Mouse (Mus musculus) stomach, embryonic 15.5 days (tissue): ENCODE measurements around the gene Gm21188. TPM values are rescaled to one million over a fixed set of nuclear protein-coding genes. Genes with fewer than 3 reads are reported as not detected.
"Not testable (repeated sequence)": the region's sequence is repeated elsewhere in the genome, so short reads cannot be mapped to it uniquely, and the experiment has no call there.

ENCODE experiments used
- ATAC-seq: fragments of 200-750 bp; cut with Nextera tagmentation; 2 replicates; pipeline ENCODE4 v1.8.0; 2017; ENCODE audit warnings: low read depth, moderate number of reproducible peaks, moderate TSS enrichment; ENCODE audit not compliant: insufficient read depth, low FRiP score
- H3K27ac ChIP-seq: fragments of 300-500 bp; sonication (generic); 2 replicates; pipeline ENCODE4 v1.5.1; 2015; ENCODE audit warnings: mild to moderate bottlenecking, inconsistent platforms
- H3K27me3 ChIP-seq: fragments of 300-500 bp; sonication (generic); replicated peaks from 2 replicates; pipeline ENCODE4 v1.6.1; 2015; ENCODE audit warnings: inconsistent platforms
- H3K36me3 ChIP-seq: fragments of 300-500 bp; sonication (generic); 2 replicates; pipeline ENCODE4 v1.6.1; 2015; ENCODE audit warnings: inconsistent platforms
- H3K4me1 ChIP-seq: fragments of 300-500 bp; sonication (generic); 2 replicates; pipeline ENCODE4 v1.6.1; 2015; ENCODE audit warnings: inconsistent platforms
- H3K4me2 ChIP-seq: fragments of 300-500 bp; sonication (generic); 2 replicates; pipeline ENCODE4 v1.6.1; 2015; ENCODE audit warnings: mild to moderate bottlenecking, inconsistent platforms
- H3K4me3 ChIP-seq: fragments of 300-500 bp; sonication (generic); replicated peaks from 2 replicates; pipeline ENCODE4 v1.5.1; 2015; ENCODE audit warnings: inconsistent platforms
- H3K9ac ChIP-seq: fragments of 300-500 bp; sonication (generic); 2 replicates; pipeline ENCODE4 v1.6.1; 2015; ENCODE audit warnings: inconsistent platforms
- H3K9me3 ChIP-seq: fragments of 300-500 bp; sonication (generic); 2 replicates; pipeline ENCODE4 v1.6.1; 2016; ENCODE audit warnings: inconsistent platforms
- WGBS: fragments of 180-500 bp; shearing (Covaris S2); methylation state at CpG from one replicate; pipeline ENCODE4 v1.1.7; 2015; 5-methylcytosine and 5-hydroxymethylcytosine counted together
- polyA plus RNA-seq: library from polyadenylated mRNA; unstranded; fragments of >200 nt; fragmentation: Nextera tagmentation; extraction: Ambion mirVana; gene quantifications from 2 replicates; pipeline ENCODE4 v1.2.1, GENCODE M21; 2015

Gm21188 gene
- polyA plus RNA-seq = 0.18 TPM in 1 of 2 replicates, not detected in the other

DNA sequence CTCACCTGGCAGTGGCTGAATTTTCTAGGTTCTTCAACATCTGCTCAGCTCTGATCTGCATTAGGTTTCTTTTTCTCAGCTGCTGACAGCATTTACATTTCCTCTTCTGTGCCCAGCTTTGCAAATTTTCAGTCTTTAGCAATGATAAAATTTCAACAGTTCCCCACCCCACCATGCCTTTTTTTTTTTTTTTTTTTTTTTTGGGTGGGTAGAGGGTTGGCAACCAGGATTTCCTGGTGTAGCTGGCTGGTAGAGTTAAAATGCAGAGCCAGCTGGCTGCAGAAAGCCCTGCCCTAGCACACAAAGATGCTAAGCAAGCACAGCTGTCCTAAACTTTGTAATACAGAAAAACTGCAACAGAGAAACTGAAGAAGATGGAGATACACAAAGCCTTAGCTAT is at the start of gene Gm21188:
TSS of gene Gm21188 (minus strand) at position 110 of the 400 bp plus-strand sequence.
- not testable (repeated sequence) for H3K27me3 ChIP-seq, H3K4me1 ChIP-seq, ATAC-seq

DNA sequence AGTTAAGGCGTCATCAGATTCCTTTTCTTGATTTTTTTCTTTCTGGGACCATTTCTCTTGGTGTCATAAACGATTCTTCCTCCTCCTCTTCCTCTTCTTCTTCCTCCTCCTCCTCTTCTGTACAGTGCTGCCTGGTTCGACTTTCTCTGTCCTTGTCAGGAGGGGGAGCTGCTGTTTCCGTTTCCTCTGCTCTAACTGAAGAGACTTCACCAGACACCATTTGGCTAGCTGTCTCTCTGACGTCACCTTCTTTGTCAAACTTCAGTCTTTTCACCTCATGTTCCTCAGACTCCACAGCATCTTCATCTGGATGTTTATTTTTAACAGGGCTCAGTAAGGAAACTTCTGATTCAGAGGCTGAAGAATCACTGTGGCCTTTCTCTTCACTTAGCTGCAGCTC is 47.3 kb upstream of the Gm21188 start:
- H3K4me2 ChIP-seq, H3K9ac ChIP-seq, ATAC-seq, H3K9me3 ChIP-seq, H3K4me3 ChIP-seq, H3K27me3 ChIP-seq, H3K4me1 ChIP-seq, H3K36me3 ChIP-seq, H3K27ac ChIP-seq: not testable (repeated sequence)
- WGBS = no CpG with 5 or more reads among the region's 5 CpGs

More for the DNA sequence above, at the start of gene Gm21188:
- not testable (repeated sequence) for H3K4me2 ChIP-seq, H3K9me3 ChIP-seq, H3K9ac ChIP-seq, H3K27ac ChIP-seq, H3K36me3 ChIP-seq, H3K4me3 ChIP-seq

DNA sequence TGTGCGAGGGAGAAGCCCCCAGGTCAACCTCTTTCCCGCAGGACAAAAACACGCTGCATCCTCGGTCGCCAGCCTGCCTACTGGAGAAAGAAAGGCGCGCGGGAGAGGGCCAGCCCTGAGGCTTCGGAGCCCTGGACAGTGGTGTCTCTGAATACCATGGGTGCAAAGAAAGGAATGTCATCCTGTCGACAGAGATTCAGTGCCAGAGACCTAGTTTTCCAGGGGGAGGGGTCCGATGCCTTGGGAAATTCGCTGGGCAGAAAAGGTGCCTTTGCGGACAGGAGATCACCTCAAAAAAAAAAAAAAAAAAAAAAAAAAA is 44.9 kb upstream of the Gm21188 start:
- 0 out of 2 replicates have a peak, but pooled peaks have one; percentile 31 for ATAC-seq
- H3K9ac ChIP-seq = not testable (repeated sequence)
- whole genome bisulfite sequencing = under 1% methylated on average over 7 of the region's 13 CpGs

GRCm38 (mm10) chr13:120096241-120096937 is 44.4 kb upstream of the Gm21188 start:
- not testable (repeated sequence) for H3K4me1 ChIP-seq, H3K36me3 ChIP-seq, H3K9ac ChIP-seq, H3K9me3 ChIP-seq, H3K27ac ChIP-seq, H3K27me3 ChIP-seq
- WGBS = under 1% methylated on average over 26 of the region's 38 CpGs
- Histone ChIP-seq H3K4me2 (peak overlapping the region; percentile 47), H3K4me3 (peak overlapping the region; percentile 21; the same call in 1 of the 2 replicates)
- peak; percentile 71; the same call in 1 of the 2 replicates for ATAC-seq

More for the DNA sequence above, 44.9 kb upstream of the Gm21188 start:
- peak overlapping the region; percentile 30; the same call in 1 of the 2 replicates for H3K4me2 ChIP-seq
- H3K27me3 ChIP-seq, H3K27ac ChIP-seq, H3K4me1 ChIP-seq, H3K9me3 ChIP-seq, H3K36me3 ChIP-seq, H3K4me3 ChIP-seq: not testable (repeated sequence)

DNA sequence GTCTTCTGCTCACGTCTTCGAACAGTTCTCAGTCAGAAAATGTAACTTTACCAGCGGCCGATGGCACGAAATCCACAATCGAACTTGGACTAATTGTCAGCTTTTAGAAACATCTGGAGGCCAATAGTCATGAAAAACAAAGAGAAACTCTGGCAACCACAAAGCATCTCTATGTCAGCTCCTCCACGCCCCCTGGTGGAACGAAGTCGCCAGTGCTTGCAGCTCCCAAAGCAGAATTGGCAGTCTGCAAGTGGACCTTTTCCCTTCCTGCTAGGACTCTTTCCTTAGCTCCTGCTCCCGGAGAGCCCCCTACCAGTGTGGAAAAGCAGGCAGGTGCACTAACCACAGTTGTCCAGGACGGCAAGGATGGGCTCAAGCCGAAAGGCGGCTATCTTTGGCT is 41.0 kb upstream of the Gm21188 start:
- H3K4me2 ChIP-seq, H3K4me3 ChIP-seq, H3K36me3 ChIP-seq, H3K9ac ChIP-seq, H3K27me3 ChIP-seq, H3K9me3 ChIP-seq, ATAC-seq, H3K27ac ChIP-seq, H3K4me1 ChIP-seq: not testable (repeated sequence)
- WGBS = no CpG with 5 or more reads among the region's 13 CpGs

DNA sequence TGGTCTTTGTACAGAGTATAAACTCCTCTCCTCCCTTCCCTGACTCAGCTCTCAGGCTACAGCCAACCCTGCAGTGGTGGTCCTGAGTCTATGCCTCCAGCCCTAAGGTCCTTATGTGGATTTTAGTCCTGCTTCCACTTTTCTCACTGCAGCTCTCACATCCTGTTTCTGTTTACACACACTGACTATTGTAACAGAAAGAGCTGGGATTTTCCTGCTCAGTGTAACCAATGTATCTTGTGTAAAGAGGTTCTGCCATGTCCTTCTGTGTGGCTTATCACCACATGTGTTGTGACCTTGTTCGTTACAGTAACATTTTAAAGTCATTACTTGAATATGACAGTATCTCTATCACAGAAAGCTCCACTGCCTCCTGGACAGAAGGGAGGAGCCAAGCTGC is 27.6 kb upstream of the Gm21188 start:
- H3K4me2 ChIP-seq, ATAC-seq, H3K9me3 ChIP-seq, H3K4me1 ChIP-seq, H3K36me3 ChIP-seq, H3K27ac ChIP-seq, H3K27me3 ChIP-seq, H3K9ac ChIP-seq, H3K4me3 ChIP-seq: not testable (repeated sequence)
- no CpG with 5 or more reads among the region's 1 CpGs for WGBS

DNA sequence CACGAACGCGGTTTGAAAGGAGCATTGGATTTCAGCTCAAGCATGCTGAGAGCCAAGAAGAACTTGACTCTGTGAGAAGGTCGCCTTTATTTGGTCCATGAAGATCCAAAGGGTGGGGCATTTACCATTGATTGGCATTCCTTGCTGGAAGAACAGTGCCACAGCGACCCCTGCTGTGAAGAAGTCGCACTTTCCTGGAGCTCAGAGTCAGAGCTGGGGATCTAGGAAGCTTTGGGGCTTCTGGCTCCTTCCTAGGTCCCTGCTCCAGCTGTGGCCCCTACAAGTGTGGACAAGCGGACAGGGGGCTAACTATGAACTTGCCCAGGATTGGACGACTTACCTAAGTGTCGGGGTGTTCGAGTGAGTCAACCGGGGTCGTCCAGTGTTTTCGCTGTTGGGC is 18.9 kb upstream of the Gm21188 start:
- H3K27ac ChIP-seq, H3K4me2 ChIP-seq, H3K9me3 ChIP-seq, ATAC-seq, H3K27me3 ChIP-seq, H3K4me3 ChIP-seq, H3K9ac ChIP-seq, H3K36me3 ChIP-seq, H3K4me1 ChIP-seq: not testable (repeated sequence)
- WGBS = no CpG with 5 or more reads among the region's 13 CpGs

DNA sequence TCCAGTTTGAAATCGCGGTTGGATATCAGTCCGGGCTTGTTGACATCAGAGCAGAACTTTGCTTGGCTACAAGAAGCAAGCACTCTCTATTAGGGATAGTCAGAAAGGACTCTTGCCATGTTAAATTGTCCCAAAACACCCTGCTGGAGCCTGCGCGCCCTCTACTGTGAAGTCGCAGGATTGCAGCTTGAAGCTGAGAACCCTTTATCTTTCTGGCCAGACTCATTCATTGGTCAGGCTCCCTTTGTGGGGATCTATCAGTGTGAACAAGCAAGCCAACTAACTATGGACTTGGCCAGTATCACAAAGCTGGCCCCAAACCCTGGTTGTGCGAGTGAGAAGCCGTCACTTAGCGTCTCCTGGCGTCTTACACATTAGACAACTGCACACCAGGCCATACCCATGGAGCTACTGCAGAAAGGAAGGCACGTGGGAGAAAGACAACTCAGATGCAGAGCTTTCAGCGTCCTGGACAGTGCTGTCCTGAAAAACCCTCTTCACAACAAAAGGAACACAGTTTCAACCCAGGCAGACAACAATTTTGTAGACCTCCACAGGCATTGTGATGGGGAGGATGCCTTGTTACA is 18.1 kb upstream of the Gm21188 start:
- H3K36me3 ChIP-seq, H3K9me3 ChIP-seq, ATAC-seq, H3K27ac ChIP-seq, H3K4me2 ChIP-seq, H3K27me3 ChIP-seq, H3K4me3 ChIP-seq, H3K4me1 ChIP-seq, H3K9ac ChIP-seq: not testable (repeated sequence)
- no CpG with 5 or more reads among the region's 12 CpGs for WGBS

GRCm38 (mm10) chr13:120063439-120064089 is 11.6 kb upstream of the Gm21188 start:
- not testable (repeated sequence) for H3K4me1 ChIP-seq, H3K4me3 ChIP-seq, H3K36me3 ChIP-seq, H3K4me2 ChIP-seq, H3K9me3 ChIP-seq, H3K27ac ChIP-seq, H3K27me3 ChIP-seq, H3K9ac ChIP-seq
- ATAC-seq = peak; percentile 65; the same call in 1 of the 2 replicates
- no CpG with 5 or more reads among the region's 22 CpGs for WGBS

DNA sequence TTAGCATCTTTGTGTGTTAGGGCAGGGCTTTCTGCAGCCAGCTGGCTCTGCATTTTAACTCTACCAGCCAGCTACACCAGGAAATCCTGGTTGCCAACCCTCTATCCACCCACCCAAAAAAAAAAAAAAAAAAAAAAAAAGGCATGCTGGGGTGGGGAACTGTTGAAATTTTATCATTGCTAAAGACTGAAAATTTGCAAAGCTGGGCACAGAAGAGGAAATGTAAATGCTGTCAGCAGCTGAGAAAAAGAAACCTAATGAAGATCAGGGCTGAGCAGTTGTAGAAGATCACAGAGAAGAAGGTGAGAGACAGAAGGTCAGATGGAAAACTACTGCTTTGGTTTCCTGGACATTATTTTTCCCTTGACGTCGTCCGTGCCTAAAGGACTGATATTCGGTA is 10.9 kb upstream of the Gm21188 start:
- H3K4me1 ChIP-seq, H3K27ac ChIP-seq, ATAC-seq, H3K9ac ChIP-seq, H3K4me2 ChIP-seq, H3K4me3 ChIP-seq, H3K27me3 ChIP-seq, H3K36me3 ChIP-seq, H3K9me3 ChIP-seq: not testable (repeated sequence)
- no CpG with 5 or more reads among the region's 4 CpGs for WGBS

DNA sequence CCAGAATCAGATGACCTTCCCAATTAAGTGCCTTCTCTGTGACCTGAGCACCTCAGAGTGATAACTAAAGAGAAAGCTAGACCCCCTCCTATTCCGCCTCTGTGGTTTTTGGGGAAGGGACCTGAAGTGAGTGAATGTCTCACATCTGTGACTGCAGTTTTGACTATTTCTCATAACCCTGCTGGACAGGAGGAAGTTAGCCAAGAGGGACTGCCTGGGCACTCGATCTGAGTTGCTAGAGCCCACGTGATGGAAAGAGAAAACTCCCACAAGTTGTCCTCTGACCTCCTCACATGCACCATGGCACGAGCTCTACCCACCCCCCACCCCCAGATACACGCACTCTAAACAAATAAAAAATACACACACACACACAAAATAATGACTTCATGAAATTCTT is 3.4 kb downstream of the Gm21188 start:
- not testable (repeated sequence) for H3K9me3 ChIP-seq, H3K4me1 ChIP-seq, H3K36me3 ChIP-seq, H3K4me3 ChIP-seq, ATAC-seq, H3K27ac ChIP-seq, H3K9ac ChIP-seq, H3K27me3 ChIP-seq, H3K4me2 ChIP-seq
- no CpG with 5 or more reads among the region's 5 CpGs for WGBS

DNA sequence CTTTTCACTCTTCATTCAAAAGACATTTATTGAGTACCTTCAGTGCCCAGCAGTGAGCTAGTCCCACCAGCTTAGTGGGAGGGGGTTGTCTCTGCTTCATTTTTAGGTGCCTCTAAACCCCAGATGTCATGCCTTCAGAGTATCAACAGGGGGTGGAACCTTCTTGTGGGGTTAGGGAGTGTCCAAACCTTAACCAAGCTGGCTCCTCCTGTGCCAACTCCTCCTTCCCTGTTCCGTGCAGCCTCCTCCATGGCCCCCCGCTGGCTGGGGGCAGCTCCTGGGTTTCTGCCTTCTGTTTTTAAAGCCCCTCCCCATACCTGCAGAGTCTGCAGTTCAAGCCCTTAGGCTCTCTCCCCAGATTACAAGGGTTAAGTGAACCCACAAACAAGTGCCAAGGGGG is 3.8 kb downstream of the Gm21188 start:
- not testable (repeated sequence) for H3K4me1 ChIP-seq, H3K4me3 ChIP-seq, ATAC-seq, H3K27ac ChIP-seq, H3K4me2 ChIP-seq, H3K9ac ChIP-seq, H3K36me3 ChIP-seq, H3K9me3 ChIP-seq, H3K27me3 ChIP-seq
- WGBS = no CpG with 5 or more reads among the region's 2 CpGs
